Mouse (Mus musculus) left cerebral cortex, adult 8-10 months (tissue): Measurements from ENCODE around the gene Tango2. TPM values are rescaled to one million over a fixed set of nuclear protein-coding genes. Genes with fewer than 3 reads are reported as not detected.
A peak's percentile ranks its signal among the peaks of the same experiment; 100 is the strongest.

Experiments used
- DNase-seq, 2 experiments: peaks; one replicate each; pipeline ENCODE4 v3.0.0; 2022; ENCODE audit warnings: low spot score in 2 of 2
- total RNA-seq, 4 experiments: library from RNA; stranded (reverse); gene quantifications; 2 replicates each; pipeline ENCODE4 v1.2.4; 2022

The Tango2 gene
- total RNA-seq: 100 to 1,000 TPM; 135 to 145 (median 142) TPM

DNA sequence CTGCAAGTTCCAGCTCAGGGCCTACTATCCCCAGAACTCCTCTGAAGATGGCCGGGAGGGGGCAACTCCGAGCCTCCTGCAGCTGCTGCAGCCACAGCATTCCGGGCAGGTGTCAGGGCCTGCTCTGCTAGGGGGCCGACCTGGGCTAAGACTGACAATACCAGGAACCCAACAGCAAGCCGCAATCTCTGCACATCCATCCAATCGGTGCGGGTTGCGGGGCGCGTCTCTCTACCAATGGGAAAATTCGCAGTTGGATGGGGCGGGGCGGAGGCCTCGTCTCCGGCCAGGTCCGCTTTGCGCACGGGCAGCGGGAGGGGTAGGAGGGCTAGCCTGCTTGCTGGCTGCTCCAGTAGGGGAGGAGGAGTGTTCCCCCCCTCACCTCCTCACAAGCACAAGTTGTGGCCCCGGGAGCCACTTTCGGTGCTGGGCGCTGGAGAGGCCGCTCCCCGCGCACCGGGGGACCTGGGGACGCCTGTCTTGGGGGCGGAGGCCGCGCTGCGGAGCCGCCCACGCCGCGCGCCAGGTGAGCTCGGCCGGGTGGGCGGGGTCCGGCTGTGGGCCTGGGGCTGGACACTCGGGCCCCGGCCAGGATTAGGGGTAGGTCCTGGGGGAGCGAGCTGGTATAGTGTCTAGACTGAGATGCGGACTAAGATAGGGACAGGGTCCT is at the start of gene Tango2, which contains the start of gene Arvcf:
Tango2 (minus strand) TSS at position 173 of the 670 bp plus-strand sequence.
Arvcf (plus strand) TSS at position 252 of the 670 bp plus-strand sequence.
- peak; percentile 86 to 96 for DNase-seq

- DNase-seq: no peak
These were observed 49.1 kb upstream of the Tango2 start for GRCm38 (mm10) chr16:18396791-18397621.

GRCm38 (mm10) chr16:18396201-18396600 is 48.3 kb upstream of the Tango2 start:
- no peak for DNase-seq

DNA sequence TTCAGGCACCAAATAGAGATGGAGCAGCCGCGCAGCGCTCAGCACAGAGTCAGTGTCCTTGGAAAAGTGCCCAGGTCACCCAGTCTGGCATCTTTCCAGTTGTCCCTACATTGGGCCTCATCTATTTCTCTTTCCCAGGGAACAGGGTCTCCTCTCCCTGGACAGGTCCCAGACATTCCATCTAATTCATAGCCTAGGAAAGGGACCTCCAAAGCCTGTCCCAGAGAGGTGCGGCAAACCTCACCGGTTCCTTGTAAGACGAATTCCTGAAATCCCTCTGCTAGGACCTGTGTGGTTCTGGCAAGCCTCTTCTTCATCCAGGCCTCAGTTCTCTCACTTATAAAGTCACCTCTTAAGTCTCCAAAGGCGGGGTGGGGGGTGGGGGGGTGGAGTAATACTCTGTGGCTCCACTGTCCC is 47.7 kb upstream of the Tango2 start:
- DNase-seq: no peak

DNA sequence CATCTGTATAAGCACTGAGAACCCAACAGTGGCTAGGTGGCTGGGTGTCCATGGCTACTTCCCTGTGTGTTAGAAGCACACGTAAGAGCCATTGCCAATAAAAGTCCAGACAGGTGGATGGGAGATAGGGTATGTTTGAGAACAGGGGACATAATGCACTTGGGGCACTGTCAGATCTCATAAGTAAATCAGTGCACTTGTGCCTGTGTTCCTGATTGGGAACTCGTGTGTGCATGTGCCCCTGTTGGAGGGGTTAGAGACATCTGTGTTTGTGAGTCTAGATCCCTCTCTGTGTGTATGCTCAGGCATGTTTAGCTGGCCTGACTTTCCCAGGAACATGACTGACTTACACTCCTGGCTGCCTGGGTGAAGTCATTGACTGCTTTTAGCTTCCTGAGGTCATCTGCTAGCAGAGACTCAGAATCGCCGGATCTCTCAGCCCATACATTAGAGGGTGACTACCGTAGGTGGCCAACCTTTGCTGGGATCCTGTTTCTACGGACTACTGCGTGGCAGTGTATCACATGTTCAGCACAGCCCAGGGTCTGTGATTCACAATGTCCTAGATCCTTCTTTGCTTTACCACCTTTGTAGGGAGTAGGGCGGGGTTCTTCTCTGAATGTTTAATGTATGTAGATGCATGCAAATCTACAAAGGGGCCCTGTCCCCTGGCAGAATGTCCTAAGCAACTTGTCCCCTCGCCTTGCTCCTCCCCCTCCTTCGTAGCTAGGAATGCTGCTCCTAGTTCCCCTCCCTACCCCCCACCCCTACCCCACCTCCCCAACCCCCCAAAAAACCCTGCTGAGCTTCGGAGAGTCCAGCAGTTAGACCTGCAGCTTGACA is 47.1 kb upstream of the Tango2 start:
- DNase-seq: no peak

DNA sequence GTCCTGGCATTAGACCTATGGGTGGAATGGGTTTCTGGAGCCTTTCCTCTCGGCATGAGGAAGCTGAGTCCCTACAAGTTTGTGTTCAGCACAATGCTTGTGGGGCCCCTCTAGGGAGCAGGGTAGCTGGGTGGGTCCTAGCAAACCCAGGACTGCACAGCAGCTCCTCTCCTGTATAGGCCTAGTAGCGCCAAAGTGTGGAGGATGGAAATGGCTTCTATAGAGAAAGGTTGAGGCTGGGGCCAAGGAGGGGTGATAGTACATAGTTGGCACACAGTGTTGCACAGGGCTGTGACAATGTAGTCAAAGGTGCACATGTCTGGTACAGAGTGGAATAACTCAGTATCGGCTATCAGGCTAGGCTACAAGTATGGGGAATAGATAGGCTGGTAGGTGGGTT is 46.2 kb upstream of the Tango2 start:
- DNase-seq: no peak

DNA sequence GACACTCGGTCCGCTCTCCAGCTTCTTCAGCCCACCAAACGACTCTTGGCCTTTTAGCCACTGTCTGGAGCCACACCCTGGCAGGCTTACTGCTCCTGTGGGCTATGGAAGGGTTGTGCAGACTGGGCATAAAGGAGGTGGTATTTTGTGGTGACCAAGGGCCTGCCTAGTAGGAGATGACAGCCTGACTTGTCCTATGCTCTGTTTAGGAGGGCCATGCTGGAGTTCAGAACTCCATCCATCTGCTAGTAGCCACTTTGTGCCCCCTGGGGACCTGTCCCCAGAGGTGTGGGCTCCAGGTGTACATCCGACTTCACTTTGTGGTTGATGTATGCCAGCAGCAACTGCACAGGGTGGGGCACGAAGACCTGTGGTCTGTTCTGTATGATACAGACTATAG is 45.7 kb upstream of the Tango2 start:
- no peak for DNase-seq

DNA sequence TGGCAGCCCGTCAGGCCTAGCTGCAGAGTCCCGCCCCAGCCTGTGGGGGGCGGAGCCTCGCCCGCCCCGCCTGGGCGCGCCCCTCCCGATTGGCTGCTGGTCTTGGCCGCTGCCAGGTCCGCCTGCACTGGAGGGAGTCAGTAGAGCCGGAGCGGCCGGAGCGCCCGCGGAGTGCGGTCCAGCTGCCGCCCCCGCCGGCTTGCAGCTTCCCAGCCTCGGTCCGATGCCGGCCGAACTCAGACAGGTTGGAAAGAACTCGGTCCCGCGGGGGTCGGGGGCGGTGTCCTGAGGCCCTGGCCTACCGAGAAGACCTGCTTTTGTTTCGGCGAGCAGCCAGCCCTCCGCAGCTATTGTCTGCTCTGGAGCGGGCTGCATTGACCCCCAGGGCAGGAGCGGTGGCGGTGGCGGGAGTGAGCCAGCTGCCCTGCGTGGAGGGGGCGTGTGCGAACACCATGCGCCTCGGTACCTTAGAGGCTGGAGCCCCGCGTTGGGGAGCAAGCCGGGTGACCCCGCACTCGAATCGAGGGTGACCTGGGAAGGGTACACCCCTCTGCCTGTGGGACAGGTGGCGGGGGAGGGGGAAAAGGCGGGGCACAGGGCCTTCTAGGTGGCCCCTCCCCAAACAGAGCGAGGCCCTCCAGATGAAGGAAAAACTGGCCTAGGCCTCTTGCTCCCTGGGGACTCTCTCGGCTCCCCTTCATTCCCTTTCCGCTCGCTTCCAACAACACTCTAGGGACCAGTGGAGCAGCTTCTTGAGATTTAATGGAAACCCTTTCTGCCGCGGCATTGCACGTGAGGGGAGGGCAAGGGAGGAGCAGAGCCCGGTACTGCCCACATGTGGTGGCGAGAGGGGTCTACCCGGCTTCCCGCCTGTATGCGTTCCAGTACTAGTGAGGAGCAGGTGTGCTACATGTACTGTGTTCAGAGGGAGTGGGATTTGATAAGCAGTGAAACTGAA is 44.8 kb upstream of the Tango2 start:
- peak in 1 of 2 experiments; percentile 82 for DNase-seq

GRCm38 (mm10) chr16:18391728-18392127 is 43.8 kb upstream of the Tango2 start:
- no peak for DNase-seq

DNA sequence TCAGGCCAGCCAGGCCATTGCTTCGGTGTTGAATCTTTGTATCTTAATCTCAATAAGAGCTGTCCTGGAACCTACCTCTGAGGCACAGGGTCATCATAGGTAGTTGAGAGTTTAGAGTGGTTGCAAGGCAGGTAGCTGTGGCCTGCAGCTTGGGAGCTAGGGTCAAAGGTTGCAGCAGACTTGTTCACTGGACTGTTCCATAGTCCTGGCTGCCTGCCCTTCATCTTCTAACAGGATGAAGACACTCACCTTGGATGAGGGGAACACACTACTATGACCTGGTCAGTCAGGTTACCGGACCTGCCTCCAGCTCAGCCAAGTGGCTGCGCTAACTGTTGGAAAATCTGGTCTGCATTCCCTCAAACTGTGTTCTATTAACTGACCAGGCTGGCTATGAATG is 43.2 kb upstream of the Tango2 start:
- DNase-seq: no peak

GRCm38 (mm10) chr16:18390399-18390798 is 42.5 kb upstream of the Tango2 start:
- DNase-seq: no peak

- no peak for DNase-seq
These were observed 40.9 kb upstream of the Tango2 start for GRCm38 (mm10) chr16:18388583-18389435.

- no peak for DNase-seq
These were observed 40.0 kb upstream of the Tango2 start for GRCm38 (mm10) chr16:18387704-18388582.

- DNase-seq: no peak
These were observed 39.1 kb upstream of the Tango2 start for GRCm38 (mm10) chr16:18386972-18387371.

DNA sequence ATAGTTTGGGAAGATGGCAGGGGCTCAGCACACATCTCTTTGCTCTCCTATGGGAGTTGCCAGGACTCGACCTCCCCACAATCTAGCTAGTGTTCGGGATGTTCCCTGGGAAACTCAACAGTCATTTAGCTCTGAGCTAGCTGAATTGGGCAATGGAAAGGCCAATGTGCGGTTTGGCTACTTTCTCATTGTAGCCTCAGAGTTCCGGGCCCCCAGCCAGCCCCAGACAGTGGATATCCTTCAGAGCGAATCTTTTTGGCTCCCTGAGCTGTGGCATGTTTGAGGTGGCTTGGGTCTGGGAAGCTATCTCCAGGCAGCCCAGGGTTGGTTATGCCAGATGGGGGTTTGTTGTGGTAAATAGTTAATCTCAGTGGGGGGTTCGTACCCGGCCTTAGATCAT is 38.5 kb upstream of the Tango2 start:
- no peak for DNase-seq

DNA sequence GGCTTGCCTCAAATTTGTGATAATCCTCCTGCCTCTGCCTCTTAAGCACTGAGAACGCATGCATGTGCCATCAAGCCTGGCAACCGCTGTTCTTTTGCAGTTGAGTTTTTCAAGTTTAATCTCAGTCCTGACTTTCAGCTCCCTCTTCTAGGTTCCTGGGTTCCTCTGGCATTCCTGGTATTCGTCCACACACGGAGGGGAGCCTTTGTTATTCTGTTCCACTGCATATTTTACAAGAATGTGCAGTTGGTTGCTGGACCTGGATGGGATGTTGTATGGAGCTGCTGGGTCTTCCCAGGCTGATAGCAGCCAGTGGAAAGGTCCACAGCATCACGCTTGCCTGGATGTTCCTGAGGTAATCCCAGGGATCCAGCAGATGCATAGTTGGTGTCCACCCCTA is 37.5 kb upstream of the Tango2 start:
- DNase-seq: no peak

- DNase-seq: no peak
These were observed 36.8 kb upstream of the Tango2 start for GRCm38 (mm10) chr16:18384659-18385058.

- no peak for DNase-seq
These were observed 36.3 kb upstream of the Tango2 start for GRCm38 (mm10) chr16:18384211-18384610.

GRCm38 (mm10) chr16:18383756-18384155 is 35.9 kb upstream of the Tango2 start:
- no peak for DNase-seq
